Mouse (Mus musculus): ENCODE data around the gene Mrpl36.

Mrpl36 gene

DNA sequence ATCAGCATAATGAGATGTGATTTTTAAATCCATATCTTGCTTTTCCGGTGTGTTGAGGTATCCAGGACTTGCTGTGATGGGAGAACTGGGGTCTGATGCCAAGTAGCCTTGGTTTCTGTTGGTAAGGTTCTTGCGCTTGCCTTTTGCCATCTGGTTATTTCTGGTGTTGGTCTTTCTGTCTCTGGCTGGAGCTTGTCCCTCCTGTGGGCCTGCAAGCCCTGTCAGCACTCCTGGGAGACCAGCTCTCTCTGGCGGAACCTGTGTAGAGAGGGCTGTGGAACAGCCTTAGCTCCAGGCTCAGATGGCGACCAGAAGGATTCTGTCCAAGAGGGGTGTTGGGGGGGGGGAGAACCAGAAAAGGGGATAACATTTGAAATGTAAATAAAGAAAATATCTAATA is 18.4 kb downstream of the Mrpl36 start:
- DNase-seq (ENCODE audit: inconsistent age in 2 of 2, low spot score in 1 of 2) = no peak

DNA sequence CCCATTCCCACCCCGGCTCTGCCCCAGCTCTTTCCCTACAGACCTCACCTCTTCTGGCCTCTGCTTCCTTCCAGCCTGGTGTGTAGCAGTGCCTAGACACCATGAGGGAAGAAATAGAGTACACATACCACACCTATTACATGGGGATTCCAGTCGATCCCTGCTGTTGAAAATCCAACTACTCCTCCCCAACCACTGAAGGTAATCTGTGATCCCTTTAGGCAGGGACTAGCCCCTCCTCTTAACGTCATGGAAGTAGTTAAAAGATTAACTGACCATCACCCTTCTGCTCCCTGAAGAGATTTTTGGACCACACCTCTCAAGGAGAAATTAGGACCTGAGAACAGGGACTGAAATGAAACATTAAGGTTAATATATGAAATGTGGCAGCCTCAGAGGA is 18.9 kb downstream of the Mrpl36 start:
- no peak for DNase-seq (ENCODE audit: inconsistent age in 2 of 2, low spot score in 1 of 2)

- no peak for DNase-seq (ENCODE audit: inconsistent age in 2 of 2, low spot score in 1 of 2)
Observed at GRCm38 (mm10) chr13:73347922-73348650, 19.8 kb downstream of the Mrpl36 start.

GRCm38 (mm10) chr13:73350741-73351140 is 22.4 kb downstream of the Mrpl36 start:
- DNase-seq (ENCODE audit: inconsistent age in 2 of 2, low spot score in 1 of 2) = no peak

- DNase-seq (ENCODE audit: inconsistent age in 2 of 2, low spot score in 1 of 2) = peak in 1 of 2 experiments; percentile 18
Observed at GRCm38 (mm10) chr13:73351910-73352309, 23.6 kb downstream of the Mrpl36 start.

DNA sequence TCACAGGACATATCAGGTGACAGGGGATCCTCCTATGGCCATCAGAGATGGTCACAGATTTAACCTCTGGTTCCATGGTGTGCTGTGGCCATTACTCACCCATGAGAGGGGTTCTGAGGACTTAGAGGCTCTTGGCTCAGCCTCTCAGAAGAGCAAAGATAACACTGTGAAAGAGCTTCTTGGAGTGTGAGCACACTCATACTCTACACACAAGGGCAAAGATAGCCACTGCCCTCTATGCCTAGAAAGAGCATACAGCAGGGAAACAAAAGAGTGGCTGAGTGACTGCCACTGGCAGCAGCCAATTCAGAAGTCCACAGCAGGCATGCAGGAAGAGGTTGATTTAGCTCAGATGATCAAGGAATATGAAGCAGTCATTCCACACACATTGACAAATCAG is 24.2 kb downstream of the Mrpl36 start:
- DNase-seq (ENCODE audit: inconsistent age in 2 of 2, low spot score in 1 of 2) = no peak

- DNase-seq (ENCODE audit: inconsistent age in 2 of 2, low spot score in 1 of 2) = no peak
Observed at GRCm38 (mm10) chr13:73357106-73357505, 28.8 kb downstream of the Mrpl36 start.

DNA sequence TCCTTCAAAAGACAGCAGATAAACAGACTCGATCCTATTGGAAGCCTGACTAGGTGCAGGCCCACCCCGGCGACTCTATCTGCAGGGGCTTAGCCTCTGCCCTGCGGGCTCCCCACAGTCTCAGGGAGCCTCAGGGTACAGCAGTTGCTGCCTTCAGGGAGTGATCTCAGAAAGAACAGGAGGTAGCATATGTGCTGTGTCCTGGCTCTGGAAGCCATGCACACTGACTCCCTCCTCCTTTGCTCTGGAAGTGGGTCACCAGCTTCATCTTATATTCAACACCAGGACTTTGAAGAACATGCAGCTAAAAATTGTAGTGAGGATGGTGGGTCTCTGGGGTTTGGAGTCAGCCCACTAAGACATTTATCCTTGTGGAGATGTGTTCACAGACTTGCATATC is 45.1 kb downstream of the Mrpl36 start:
- DNase-seq (ENCODE audit: inconsistent age in 2 of 2, low spot score in 1 of 2) = no peak

DNA sequence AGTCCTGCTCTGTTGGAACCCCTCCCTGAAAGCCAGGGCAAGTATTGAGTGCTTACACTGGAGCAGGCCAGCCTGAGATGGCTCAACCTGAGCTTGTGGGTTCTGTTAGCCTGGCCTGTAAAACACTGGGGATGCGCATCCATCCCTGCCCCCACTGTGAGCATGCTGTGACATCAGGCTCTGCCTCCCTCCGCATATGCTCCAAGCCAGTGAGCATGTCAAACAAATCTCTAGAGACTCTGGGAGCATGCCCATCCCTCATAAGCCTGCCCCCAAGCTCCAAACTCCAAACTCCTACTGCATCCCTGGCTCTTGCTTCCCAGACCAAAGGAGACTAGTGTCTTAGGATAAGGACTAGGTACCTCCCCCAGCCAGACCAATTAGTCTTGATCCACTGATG is 46.3 kb downstream of the Mrpl36 start:
- DNase-seq (ENCODE audit: inconsistent age in 2 of 2, low spot score in 1 of 2) = no peak

GRCm38 (mm10) chr13:73377637-73378036 is 49.3 kb downstream of the Mrpl36 start:
- DNase-seq (ENCODE audit: inconsistent age in 2 of 2, low spot score in 1 of 2) = no peak

All from adrenal gland, adult (tissue).